ENCODE assay signal across 22 mouse cellular contexts in the genomic region with DNA sequence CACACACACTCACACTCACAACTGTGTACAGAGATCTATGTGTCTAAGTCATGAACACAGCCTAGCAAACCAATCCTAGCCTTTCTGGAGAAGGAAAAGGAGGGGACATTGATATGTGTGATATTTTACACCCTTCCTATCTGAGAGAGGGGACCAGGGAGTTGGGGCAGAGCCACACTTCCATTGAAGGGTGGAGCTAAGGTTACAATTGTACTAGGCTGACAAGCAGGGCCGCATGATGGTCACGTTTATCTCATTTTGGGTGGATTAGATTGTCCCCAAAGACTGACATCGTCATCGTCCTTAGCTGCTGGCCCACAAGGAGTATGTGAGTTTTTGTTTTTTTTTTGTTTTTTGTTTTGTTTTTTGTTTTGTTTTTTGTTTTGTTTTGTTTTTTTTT. TPM values are rescaled to one million over a fixed set of nuclear protein-coding genes. Genes with fewer than 3 reads are reported as not detected.
"Had no signal": no experiment of that assay in that cellular context is flagged by ENCODE, and none has a peak within 500 bp of the region (broad histone marks: within the 10 kb centered on the region; RNA-seq: fewer than 3 reads in every experiment).

No protein-coding gene starts in this region.

- H3K27ac ChIP-seq: midbrain, embryonic 15.5 days; neural tube, embryonic 12.5 days had no signal

- H3K4me1 ChIP-seq: midbrain, embryonic 15.5 days; neural tube, embryonic 12.5 days had no signal

- ATAC-seq: midbrain, embryonic 15.5 days had no signal

- H3K36me3 ChIP-seq: kidney, embryonic 15.5 days; limb, embryonic 13.5 days; midbrain, embryonic 15.5 days; neural tube, embryonic 12.5 days had no signal

- H3K4me2 ChIP-seq: kidney, embryonic 15.5 days; limb, embryonic 13.5 days; midbrain, embryonic 15.5 days; neural tube, embryonic 12.5 days had no signal

- H3K27me3 ChIP-seq: kidney, embryonic 15.5 days; limb, embryonic 13.5 days; midbrain, embryonic 15.5 days; neural tube, embryonic 12.5 days had no signal

- H3K4me3 ChIP-seq: kidney, embryonic 15.5 days; limb, embryonic 13.5 days; midbrain, embryonic 15.5 days; neural tube, embryonic 12.5 days had no signal

- H3K9me3 ChIP-seq: kidney, embryonic 15.5 days; limb, embryonic 13.5 days; midbrain, embryonic 15.5 days; neural tube, embryonic 12.5 days had no signal

- DNase-seq: kidney, adult 2 months; kidney, postnatal 14 days; left cerebral cortex, postnatal 4 days; lung, adult 18-20 months; lung, postnatal 36 days; thymus, adult 2 months; thymus, postnatal 25 days had no signal

- H3K9ac ChIP-seq: kidney, embryonic 15.5 days; limb, embryonic 13.5 days; midbrain, embryonic 15.5 days; neural tube, embryonic 12.5 days had no signal

RNA-seq across cellular contexts. Expression of a gene that starts 27.9 kb away (rescaled TPM):
- total RNA-seq: layer of hippocampus, adult 8-10 months; layer of hippocampus, postnatal 14 days; left cerebral cortex, adult 18-20 months; left cerebral cortex, postnatal 10 days; left cerebral cortex, postnatal 4 days; megakaryocyte progenitor cell, adult 5-6 weeks; monocyte, adult 5-6 weeks; neutrophil, adult 5-6 weeks had no signal
- polyA plus RNA-seq: kidney, adult 2 months; kidney, embryonic 15.5 days; large intestine, adult 2 months; limb, embryonic 13.5 days; lung, embryonic 16.5 days; midbrain, embryonic 15.5 days; neural tube, embryonic 12.5 days; testis, adult 2 months; thymus, adult 2 months; urinary bladder, adult 2 months had no signal

RNA-seq across cellular contexts. Expression of a gene that starts 34.4 kb away (rescaled TPM):
- total RNA-seq: layer of hippocampus, adult 8-10 months; layer of hippocampus, postnatal 14 days; left cerebral cortex, adult 18-20 months; left cerebral cortex, postnatal 10 days; left cerebral cortex, postnatal 4 days; megakaryocyte progenitor cell, adult 5-6 weeks; monocyte, adult 5-6 weeks; neutrophil, adult 5-6 weeks had no signal
- polyA plus RNA-seq: kidney, adult 2 months; kidney, embryonic 15.5 days; large intestine, adult 2 months; limb, embryonic 13.5 days; lung, embryonic 16.5 days; midbrain, embryonic 15.5 days; neural tube, embryonic 12.5 days; testis, adult 2 months; thymus, adult 2 months; urinary bladder, adult 2 months had no signal

RNA-seq across cellular contexts. Expression of a gene that starts 42.3 kb away (rescaled TPM):
- total RNA-seq: megakaryocyte progenitor cell, adult 5-6 weeks had no signal
- polyA plus RNA-seq: testis, adult 2 months had no signal

RNA-seq across cellular contexts. Expression of a gene that starts 51.2 kb away (rescaled TPM):
- polyA plus RNA-seq: large intestine, adult 2 months; limb, embryonic 13.5 days; testis, adult 2 months had no signal
